In the genomic region with DNA sequence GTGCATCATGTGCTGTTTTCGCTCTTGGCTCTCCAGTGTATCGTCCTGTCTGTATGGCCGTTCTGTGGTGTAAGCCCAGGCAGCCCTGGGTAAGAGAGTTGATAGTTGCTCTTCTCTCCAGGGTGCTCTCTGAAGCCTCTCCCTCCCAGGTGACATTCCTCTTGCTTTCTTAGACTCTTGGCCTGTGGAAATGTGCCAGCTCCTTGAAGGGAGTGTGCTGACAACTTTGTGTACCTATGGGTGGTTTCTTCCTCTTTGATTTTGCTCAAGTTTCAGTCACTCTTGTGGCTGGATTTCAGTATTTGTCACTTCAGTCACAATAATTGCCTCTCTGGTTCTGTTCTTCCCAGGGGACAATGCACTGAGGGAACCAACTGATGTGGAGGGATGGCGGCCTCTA, we compare ENCODE assay signal across 17 mouse cellular contexts. TPM values are rescaled to one million over a fixed set of nuclear protein-coding genes. Genes with fewer than 3 reads are reported as not detected.
DNase-seq lines count a peak whose midpoint lies in the region; ATAC-seq lines count a peak whose summit lies in the region.
"Had no signal": no experiment of that assay in that cellular context is flagged by ENCODE, and none has a peak within 500 bp of the region (broad histone marks: within the 10 kb centered on the region; RNA-seq: fewer than 3 reads in every experiment).

No protein-coding gene starts in this region.

- WGBS in kidney, embryonic 14.5 days: 86% methylated on average over 4 of the region's 4 CpGs

- no peak overlapping the region for H3K27ac ChIP-seq in kidney, embryonic 14.5 days (ENCODE audit: low read depth, low read length)
- H3K27ac ChIP-seq: left cerebral cortex, adult 2 months; limb, embryonic 13.5 days; liver, embryonic 14.5 days had no signal

- no peak for ATAC-seq in kidney, embryonic 14.5 days (ENCODE audit: low FRiP score, low TSS enrichment)
- ATAC-seq: forebrain, embryonic 14.5 days had no signal

- no peaks in the 10 kb centered on the region; the same call in 1 of the 2 replicates for H3K36me3 ChIP-seq in kidney, embryonic 14.5 days (ENCODE audit: control insufficient read depth, insufficient read depth, low read length)

- no peak overlapping the region for H3K4me3 ChIP-seq in kidney, embryonic 14.5 days (ENCODE audit: low read length)
- H3K4me3 ChIP-seq: left cerebral cortex, adult 2 months; limb, embryonic 13.5 days had no signal

- no peaks in the 10 kb centered on the region for H3K4me1 ChIP-seq in kidney, embryonic 14.5 days (ENCODE audit: control insufficient read depth, insufficient read depth, low read length)

- H3K27me3 ChIP-seq in kidney, embryonic 14.5 days (ENCODE audit: control insufficient read depth, insufficient read depth, low read length): no peaks in the 10 kb centered on the region
- H3K27me3 ChIP-seq: limb, embryonic 13.5 days had no signal

- intact Hi-C loops in heart, postnatal 25 days (cut with DNase I): no loop called here

- peak; percentile 14 for DNase-seq in kidney, adult 11 months
- DNase-seq in A20 (ENCODE audit: low read depth, low spot score) (peak; percentile 15), ZHBTc4 (ENCODE audit: low read depth, low spot score) (peak; percentile 16)
- peak; percentile 47 for DNase-seq in lung, postnatal 10 days
- DNase-seq in heart, postnatal 25 days (ENCODE audit: low spot score): no peak
- no peak for DNase-seq in ovary, postnatal 10 days (ENCODE audit: low spot score)
- DNase-seq in yolk sac, embryonic 10.5 days (ENCODE audit: low spot score): no peak
- DNase-seq: adrenal gland, adult 8-10 months; cerebellum, postnatal 10 days; heart, postnatal 36 days; midbrain, embryonic 14.5 days had no signal

- no peak overlapping the region for H3K4me2 ChIP-seq in kidney, embryonic 14.5 days (replicated peaks; ENCODE audit: low read depth, low read length)
- H3K4me2 ChIP-seq: heart, embryonic 11.5 days; limb, embryonic 13.5 days had no signal

- H3K9me3 ChIP-seq in kidney, embryonic 14.5 days (ENCODE audit: control insufficient read depth, low read length): no peaks in the 10 kb centered on the region
- H3K9me3 ChIP-seq: limb, embryonic 13.5 days had no signal

- H3K9ac ChIP-seq in kidney, embryonic 14.5 days (ENCODE audit: low read depth, low read length): no peak overlapping the region
- H3K9ac ChIP-seq: limb, embryonic 13.5 days; liver, embryonic 14.5 days had no signal

RNA-seq across cellular contexts. Expression of a gene that starts 20.2 kb away (rescaled TPM):
- 28.6 and 51.4 TPM in 2 replicates for polyA plus RNA-seq in kidney, embryonic 14.5 days (2014; fragmentation: Nextera tagmentation; extraction: Ambion mirVana)
- 10 to 100 TPM; 23.5 to 25.9 TPM for total RNA-seq in heart, postnatal 25 days (2021)

Comparison
In these comparisons a context has a peak if more than half of its experiments do, and no peak if none do; other contexts are left out.
1. DNase-seq: peak in kidney, adult 11 months (single experiment), A20 (single experiment), ZHBTc4 (single experiment) and lung, postnatal 10 days (single experiment); none in heart, postnatal 25 days (single experiment), ovary, postnatal 10 days (single experiment) and yolk sac, embryonic 10.5 days (single experiment).